Mouse (Mus musculus) erythroblast, embryonic 14.5 days (primary cell): ENCODE measurements around the gene Srd5a3.

Experiments
- GATA1 ChIP-seq: IDR thresholded peaks from 2 replicates; pipeline ENCODE4 v1.6.1; 2012; ENCODE audit warnings: low read length, inconsistent platforms, mixed read lengths
- TAL1 ChIP-seq: IDR thresholded peaks from 3 replicates; pipeline ENCODE4 v1.6.1; 2012; ENCODE audit warnings: low read length, inconsistent platforms, mixed read lengths

- TF ChIP-seq TAL1 (no peak), GATA1 (no peak)
These were observed 19.5 kb downstream of the Srd5a3 start for GRCm38 (mm10) chr5:76159555-76159954.
